Mouse (Mus musculus): ENCODE results near the gene 1700037H04Rik. TPM values are rescaled to one million over a fixed set of nuclear protein-coding genes. Genes with fewer than 3 reads are reported as not detected.

1700037H04Rik gene
- total RNA-seq, 2 experiments from 2014 or later = 74.6 to 83.3 TPM

DNA sequence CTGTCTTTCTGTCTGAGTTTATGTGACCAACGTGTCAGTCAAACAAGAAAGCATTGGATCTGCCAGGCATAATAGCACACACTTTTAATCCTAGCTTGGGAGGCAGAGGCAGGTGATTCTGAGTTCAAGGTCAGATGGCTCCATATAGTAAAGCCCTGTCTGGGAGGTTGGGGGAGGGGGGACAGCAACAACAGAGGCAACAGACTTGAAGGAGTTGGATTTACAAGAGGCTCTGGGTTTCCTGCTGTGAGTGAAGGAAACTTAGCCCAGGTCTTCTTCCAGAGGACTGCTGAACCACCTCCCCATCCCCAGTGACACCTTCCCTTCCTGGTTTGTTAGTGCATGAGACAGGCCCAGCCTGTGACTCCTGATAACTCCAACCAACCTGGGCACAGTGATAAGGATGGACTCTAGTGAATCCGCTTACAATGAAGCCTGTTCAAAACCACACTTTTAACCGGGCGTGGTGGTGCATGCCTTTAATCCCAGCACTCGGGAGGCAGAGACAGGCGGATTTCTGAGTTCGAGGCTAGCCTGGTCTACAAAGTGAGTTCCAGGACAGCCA is 7.6 kb downstream of the 1700037H04Rik start:
- intact Hi-C loops (cut with DNase I) = no loop called here
- no peak for DNase-seq (ENCODE audit: low spot score in 2 of 2)

DNA sequence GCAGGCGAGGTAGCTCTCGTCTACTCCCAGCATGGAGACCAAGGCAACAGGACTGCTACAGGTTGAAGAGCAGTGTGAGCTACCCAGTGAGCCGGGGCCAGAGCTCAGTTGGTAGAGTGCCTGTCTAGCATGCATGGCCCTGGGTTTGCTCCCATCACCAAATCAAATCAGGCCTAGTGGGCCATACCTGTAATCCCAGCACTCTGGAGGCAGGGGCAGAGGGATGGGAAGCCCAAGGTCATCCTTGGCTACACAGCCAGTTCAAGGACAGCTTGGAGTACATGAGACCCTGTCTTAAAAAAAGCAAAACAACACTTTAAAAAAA is 10.7 kb downstream of the 1700037H04Rik start:
- intact Hi-C loops (cut with DNase I) = no loop called here

DNA sequence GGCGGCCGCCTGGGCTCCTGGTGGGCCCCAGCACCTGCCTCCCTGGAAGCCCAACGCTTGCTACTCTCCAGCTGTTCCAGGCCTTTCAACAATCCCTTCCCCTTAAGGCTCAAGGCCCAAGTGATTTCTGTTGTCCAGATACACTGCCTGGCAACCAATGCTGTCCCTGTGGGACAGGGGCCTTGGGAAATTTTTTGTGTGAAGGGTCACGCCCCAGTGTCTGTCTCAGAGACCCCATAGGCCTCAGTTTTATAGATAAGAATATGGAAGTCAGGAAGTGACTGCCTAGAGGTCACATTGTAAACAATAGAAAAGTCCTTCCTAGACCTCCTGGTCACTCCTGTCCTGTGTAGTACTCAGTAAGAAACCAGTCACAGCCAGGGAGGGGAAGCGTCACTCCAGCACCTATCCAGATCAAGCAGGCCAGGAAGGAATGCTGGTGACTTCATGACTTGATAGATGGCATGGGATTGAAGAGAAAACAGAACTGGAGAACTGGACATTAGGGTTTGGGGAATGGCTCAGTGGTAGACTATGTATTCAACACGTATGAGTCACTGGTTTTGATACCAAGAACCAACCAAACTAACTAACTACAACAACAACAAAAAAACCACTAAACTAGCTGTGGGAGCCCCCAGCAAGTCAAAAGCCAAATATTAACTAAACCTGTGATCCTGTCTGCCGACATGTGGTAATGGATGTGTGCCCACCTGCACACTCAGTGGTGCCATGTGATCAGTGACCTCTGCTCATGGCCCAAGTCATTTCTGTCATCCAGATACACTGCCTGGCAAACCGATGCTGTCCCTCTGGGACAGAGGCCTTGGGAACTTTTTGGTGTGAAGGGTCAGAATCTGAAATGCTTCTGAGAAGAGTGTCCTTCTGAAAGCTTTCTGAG is 11.3 kb downstream of the 1700037H04Rik start:
- intact Hi-C loops (cut with DNase I) = no loop called here
- no peak for DNase-seq (ENCODE audit: low spot score in 2 of 2)

More for the DNA sequence above, 10.7 kb downstream of the 1700037H04Rik start:
- DNase-seq (ENCODE audit: low spot score in 2 of 2) = no peak

DNA sequence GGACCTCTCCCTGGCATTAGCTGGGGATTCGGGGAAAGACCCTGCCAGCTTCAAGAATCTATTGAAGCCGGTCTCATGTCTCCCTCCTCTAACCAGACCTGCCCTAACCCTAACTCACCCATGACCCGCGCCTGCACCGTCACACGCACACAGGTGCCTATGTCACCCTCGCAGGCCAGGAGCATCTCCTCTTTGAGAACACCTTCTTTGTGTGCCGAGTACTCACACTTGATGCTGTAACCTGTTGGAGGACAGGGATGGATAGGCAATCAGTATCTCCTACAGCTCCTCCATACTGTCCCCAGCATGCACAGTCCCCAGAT is 12.9 kb downstream of the 1700037H04Rik start:
- intact Hi-C loops (cut with DNase I) = no loop called here

DNA sequence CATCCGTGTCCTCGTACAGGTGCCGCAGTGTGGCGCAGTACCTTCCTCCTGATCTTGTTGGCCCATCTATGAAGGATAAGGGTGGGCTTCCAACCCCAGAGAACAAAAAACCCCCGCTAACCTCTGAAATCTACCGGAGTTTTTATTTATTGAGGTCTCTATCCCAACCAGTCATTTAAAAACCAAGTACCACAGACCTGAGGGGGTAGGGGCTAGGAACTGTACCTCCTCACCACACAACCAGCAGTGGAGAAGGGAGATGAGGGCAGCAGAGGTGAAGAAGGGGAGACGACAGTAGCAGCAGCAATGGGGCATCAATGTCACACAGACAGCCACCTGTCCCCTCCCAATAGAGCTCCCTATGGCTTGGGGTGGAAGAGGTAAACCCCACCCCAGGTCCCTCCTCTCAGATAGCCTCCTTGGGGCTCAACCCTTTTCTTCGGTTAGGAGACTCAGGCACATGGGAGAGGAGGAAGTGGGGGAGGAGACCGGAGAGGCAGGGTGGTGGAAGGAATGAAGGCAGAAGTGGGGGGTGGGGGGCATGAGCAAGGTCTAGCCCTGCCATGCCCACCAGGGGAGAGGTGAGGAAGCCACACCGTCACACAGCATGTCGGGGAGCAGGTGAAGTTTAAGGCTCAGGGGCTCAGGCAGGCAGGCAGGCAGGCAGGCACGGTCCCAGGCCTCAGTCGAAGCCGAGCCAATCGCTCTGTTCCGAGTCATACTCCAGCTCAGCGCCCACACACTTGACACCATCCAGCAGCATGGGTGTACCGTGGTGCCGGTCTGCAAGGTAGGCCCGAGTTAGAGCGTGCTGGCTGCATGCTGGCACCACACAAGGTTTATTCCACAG is 13.5 kb downstream of the 1700037H04Rik start:
- intact Hi-C loops (cut with DNase I) = no loop called here
- DNase-seq (ENCODE audit: low spot score in 2 of 2) = no peak

More for the DNA sequence above, 12.9 kb downstream of the 1700037H04Rik start:
- DNase-seq (ENCODE audit: low spot score in 2 of 2) = no peak

DNA sequence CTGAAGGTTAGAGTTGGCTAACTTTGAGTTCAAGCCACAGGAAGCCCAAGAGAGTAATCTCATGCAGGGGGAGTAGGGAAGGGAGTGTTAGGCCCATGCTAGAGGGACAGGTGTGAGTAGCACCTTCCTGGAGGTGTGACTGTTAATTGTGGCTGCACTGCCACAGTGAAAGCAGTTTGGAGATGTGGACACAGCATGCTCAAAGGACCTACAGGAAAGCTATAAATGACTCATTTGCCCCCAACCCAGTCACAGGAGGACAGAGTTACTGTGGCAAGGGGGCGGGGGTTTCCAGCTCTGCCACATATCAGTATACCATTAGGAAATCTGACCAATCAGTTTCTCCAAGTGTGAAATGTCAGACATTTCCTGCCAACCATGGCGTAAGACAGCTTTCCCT is 14.3 kb downstream of the 1700037H04Rik start:
- no peak for DNase-seq (ENCODE audit: low spot score in 2 of 2)
- intact Hi-C loops (cut with DNase I) = no loop called here

DNA sequence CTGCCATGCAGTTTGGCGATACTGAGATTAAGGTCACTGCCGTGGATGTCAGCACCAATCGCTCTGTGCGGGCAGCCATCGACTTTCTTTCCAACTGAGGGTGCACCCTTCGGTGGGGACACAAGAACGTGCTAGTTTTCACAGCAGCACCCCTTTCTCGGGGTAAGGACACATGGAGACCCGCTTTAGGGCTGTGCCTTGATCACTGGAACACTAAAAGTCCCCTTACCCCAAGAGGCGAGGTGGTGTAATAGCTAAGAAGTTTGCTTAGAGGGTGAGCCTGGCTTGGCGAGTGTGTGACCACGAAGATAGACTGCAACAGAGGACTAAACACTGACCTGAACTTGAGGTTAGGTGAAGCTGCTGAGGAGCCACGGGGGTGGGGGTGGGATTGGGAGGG is 14.8 kb downstream of the 1700037H04Rik start:
- intact Hi-C loops (cut with DNase I) = no loop called here
- DNase-seq (ENCODE audit: low spot score in 2 of 2) = no peak

DNA sequence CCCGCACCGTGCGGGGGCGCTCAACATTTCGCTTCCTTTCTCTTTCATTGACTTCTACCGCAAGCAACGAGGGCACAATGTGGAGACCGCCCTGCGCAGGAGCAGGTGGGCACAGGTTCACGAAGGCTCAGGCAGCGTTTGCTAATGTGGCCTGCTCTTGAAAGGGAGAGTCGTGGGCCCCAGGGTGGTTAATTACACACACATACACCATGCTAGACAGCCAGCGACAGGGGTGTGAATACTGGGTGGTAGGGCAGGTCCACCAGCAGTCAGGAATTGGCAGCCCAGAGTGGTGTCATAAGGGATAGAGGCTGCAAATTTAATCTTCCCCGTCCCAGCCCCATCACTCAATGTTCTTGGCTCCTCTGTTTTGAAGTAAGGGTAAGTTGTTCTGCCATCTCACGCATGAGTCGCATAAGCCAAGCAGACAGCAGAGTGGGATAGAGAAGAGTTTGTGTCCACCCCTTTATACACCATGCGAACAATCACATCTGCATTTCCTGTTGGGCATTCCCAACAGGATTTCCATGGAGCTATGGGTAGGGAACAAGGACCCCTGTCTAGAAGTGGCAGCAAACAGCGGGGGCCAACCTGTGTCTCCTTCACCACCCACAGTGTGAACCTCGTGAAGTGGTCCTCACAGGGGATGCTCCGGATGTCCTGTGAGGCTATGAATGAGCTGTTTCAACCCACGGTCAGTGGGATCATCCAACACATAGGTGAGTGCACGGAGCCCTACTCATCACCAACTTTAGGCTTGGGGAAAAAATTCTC is 16.7 kb downstream of the 1700037H04Rik start:
- intact Hi-C loops (cut with DNase I) = no loop called here
- DNase-seq (ENCODE audit: low spot score in 2 of 2) = no peak

DNA sequence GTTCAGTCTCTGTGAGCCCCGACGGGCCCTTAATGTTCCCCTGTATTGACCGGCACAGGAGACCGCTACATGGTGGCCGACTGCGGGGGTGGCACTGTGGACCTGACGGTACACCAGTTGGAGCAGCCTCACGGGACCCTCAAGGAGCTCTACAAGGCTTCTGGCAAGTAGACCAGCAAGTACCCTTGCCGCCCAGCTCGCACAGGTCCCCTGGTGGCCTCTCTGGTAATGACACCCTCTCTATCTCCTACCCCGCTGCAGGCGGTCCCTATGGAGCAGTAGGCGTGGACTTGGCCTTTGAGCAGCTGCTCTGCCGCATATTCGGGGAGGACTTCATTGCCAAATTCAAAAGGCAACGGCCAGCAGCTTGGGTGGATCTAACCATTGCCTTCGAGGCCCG is 17.3 kb downstream of the 1700037H04Rik start:
- intact Hi-C loops (cut with DNase I) = no loop called here
- peak; percentile 54 to 55 for DNase-seq (ENCODE audit: low spot score in 2 of 2)

DNA sequence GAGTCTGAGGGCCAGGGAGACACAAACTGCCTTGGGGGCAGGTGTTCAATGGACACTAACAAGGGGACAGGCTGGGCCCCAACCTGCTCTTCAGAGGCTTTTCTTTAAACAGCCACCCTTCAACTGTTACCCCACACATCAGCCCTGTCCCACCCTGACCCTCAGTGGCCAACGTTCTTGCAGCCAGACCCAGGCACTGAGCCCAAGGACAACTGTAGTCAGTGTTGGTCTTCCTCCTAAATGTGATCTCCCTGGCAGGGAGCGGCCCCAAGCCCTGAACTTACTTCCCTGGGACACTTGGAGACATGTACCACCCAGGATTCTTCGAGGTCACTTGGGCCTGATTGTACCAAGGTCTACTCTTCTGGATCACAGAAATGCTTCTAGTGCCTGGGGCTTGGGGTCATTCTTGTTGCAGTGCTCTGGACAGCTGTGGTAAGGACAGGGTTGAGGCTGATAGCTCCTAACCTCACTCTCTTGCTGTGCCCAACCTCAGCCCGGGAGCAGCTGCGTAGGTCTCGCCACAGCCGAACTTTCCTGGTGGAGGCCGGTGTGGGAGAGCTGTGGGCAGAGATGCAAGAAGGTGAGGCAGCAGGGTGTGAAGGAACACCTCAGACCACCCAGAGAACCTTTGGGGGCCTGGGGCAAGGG is 18.4 kb downstream of the 1700037H04Rik start:
- intact Hi-C loops (cut with DNase I) = no loop called here
- no peak for DNase-seq (ENCODE audit: low spot score in 2 of 2)

DNA sequence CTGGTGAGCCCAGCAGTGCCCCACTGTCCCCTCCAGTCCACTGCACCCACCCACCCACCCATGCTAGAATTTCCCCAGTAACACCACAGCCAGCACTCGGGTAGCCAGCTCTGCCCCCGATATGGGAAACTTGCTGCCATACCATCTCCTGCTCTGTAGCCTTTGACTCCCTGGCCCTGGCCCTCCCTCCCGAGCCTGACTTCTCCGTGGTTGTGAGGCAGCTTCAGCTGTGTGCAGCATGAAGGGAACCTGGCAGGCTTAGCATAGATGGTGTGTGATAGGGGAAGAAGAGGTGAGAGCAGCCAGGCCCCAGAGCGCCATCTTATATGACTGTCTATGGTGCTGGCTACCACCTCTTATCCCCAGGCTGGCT is 19.4 kb downstream of the 1700037H04Rik start:
- DNase-seq (ENCODE audit: low spot score in 2 of 2) = no peak
- intact Hi-C loops (cut with DNase I) = no loop called here

DNA sequence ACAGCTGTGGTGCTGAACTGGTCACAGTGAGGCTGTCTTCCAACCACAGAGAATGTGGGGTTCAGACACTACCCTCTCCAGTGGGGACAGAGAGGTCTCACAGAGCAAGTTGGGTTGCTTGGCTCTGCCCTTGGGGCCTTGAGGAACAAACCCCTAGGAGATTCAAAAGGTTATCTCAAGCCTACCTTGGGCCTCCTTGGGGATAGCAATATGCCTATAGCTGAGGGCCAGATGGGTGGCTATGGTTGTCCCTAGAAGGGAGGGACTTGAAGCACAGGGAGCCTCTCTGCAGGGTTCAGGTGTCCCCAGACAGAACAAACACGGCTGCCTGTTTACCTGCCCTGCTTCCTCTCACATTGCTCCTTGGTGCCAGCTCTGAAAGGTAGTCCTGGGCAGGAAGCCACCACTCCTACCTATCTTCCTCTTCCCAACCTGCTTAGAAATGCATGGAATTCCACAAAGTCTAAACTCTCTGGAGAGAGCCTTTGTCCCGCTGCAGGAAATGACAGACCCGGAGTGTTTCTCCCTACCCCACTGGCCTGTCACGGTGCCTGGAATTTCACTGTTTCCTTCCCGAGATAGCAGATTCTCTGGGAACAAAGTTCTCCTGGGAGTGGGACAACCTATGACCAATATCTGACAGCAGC is 19.9 kb downstream of the 1700037H04Rik start:
- no peak for DNase-seq (ENCODE audit: low spot score in 2 of 2)
- intact Hi-C loops (cut with DNase I) = no loop called here

DNA sequence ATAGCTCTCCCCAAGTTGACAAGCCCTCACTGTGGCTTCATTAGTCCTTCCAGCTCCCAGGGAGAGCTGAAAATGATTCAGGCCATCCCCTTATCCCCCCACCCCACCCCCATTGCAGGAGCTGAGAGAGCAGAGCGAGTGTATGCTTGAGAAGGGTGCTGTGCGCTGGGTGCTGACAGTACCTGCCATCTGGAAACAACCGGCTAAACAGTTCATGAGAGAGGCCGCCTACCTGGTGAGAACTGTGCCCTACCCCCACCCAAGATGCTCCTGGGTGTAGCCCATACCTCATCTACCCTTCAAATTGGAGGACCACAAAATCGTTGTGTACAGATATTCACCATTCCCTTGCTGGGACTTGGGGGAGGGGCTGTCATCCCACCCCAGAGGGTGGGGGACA is 20.6 kb downstream of the 1700037H04Rik start:
- intact Hi-C loops (cut with DNase I) = no loop called here
- DNase-seq (ENCODE audit: low spot score in 2 of 2) = no peak

DNA sequence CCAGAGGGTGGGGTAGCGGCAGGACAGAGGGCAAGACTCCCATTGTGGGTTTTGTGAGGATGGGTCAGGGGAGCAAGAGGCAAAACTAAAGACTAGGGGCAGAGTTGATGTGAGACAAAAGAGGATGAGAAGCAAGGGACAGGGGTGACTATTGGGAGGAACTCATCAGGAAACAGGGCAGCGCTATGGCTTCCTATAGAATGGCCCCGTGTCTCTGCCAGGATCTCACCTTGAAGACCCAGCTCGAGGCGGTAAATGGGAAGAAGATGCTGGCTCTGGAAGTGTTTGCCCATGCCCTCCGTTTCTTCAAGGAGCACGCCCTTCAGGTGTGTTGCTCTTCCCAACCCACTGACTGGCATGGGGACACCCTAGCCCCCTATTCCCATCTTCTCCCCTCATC is 21.1 kb downstream of the 1700037H04Rik start:
- no peak for DNase-seq (ENCODE audit: low spot score in 2 of 2)
- intact Hi-C loops (cut with DNase I) = no loop called here

DNA sequence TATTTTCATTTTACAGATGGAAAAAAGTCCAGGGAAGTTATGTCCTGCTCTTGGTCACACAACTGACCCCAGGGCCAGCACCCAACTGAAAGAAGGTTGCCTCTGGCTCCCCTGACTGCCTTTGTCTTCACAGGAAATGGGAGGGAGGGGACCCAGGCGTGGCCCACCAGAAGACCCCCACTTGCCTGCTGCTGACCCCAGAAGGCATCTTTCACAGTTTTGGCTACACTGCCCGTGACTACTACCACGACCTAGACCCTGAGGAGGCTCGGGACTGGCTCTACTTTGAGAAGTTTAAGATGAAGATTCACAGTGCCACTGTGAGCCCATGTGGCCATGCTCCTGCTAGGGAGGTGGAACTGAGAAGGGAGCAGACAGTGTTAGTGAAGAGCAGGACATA is 21.6 kb downstream of the 1700037H04Rik start:
- intact Hi-C loops (cut with DNase I) = no loop called here
- no peak for DNase-seq (ENCODE audit: low spot score in 2 of 2)

DNA sequence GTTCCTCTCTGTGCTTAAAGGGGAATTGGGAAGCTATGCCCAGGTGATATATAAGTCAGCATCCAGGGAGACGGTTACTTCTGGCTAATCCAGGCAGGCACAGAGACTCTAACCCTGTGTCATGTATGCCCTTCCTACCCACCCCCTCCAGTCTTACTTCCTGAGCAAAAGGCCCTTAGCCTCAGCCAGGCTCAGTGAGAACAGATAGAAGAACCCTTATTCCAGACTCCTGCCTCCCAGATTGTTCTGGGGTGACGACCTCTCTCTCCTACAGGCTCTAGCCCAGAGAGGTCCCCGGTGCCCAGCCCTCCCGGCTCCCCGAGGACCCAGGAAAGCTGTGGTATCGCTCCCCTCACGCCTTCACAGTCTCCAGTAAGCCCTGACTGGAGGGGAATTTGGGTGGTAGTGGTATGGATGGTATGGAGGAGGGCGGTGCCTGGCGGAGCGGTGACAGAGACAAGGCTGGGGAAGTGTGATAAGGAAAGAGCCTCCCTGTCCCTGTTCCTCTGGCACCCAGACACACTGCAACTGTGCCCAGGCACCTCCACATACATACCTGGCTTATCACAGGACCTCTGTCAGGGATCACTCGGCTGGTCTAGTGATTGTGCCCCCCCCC is 24.3 kb downstream of the 1700037H04Rik start:
- DNase-seq (ENCODE audit: low spot score in 2 of 2) = peak in 1 of 2 experiments; percentile 1
- intact Hi-C loops (cut with DNase I) = no loop called here

DNA sequence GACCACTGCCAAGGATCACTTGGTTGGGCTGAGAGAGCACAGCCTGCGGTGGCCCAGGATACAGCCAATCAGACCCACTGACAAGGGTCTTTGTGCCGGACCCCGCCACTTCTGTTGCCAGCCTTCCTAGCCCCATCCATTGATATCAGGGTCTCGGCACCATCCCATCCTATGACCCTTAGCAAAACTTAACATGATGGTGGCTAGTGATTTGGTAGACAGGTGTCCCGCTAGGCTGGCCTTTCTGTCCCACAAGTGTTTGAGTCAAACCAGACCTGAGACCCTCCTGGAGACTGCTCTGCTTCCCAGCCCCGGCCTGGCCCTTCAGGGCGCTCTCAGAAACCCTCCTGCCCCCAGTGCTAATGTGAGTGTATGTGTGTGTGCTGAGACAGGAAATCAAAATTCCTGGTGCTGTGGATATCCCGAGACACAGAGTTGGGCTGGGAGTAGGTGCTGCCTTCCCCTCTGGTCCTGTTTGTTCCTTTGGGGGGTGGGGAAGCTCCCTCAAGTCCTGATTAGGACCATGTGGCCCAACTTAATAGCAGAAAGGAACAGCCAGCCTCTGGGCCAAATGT is 25.0 kb downstream of the 1700037H04Rik start:
- intact Hi-C loops (cut with DNase I) = no loop called here
- no peak for DNase-seq (ENCODE audit: low spot score in 2 of 2)

DNA sequence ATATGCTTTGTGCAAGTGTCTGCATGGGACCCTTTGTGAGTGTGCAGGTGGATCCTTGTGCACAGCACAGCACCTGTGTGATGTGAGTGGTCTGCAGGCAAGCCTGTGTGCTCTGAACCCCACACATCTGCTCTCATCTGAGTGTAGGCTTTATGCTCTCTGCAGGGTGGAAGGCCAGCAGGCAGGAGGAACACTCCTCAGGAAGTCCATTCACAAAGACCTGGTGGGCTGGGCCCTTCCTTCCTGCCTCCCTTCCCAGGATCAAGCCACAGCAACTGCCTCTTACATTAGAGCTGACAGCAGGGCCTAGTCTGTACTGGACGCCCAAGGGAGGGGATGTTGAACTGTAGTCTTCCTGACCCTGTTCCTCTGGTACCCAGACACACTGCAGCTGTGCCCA is 25.5 kb downstream of the 1700037H04Rik start:
- intact Hi-C loops (cut with DNase I) = no loop called here
- DNase-seq (ENCODE audit: low spot score in 2 of 2) = peak in 1 of 2 experiments; percentile 2
